Mouse (Mus musculus) liver, postnatal 0 days (tissue): ENCODE measurements around the gene Olfr836.

ENCODE experiments used
- CTCF ChIP-seq: sonication (generic); IDR thresholded peaks from 2 replicates; pipeline ENCODE4 v1.5.1; 2016; ENCODE audit warnings: antibody characterized with exemption, low read depth
- EP300 ChIP-seq: IDR thresholded peaks from 2 replicates; pipeline ENCODE4 v1.6.1; 2016; ENCODE audit warnings: antibody characterized with exemption, low read depth, mild to moderate bottlenecking

GRCm38 (mm10) chr9:19136017-19136416 is 15.8 kb downstream of the Olfr836 start, which contains the start of gene Olfr837:
- TF ChIP-seq EP300, result no peak
- TF ChIP-seq CTCF, result no peak
